In genomic region chr9:62341701-62342440, GRCm38 (mm10) we compare ENCODE assay signal across 8 mouse cellular contexts. TPM values are rescaled to one million over a fixed set of nuclear protein-coding genes. Genes with fewer than 3 reads are reported as not detected.
DNase-seq lines count a peak whose midpoint lies in the region; ATAC-seq and TF ChIP-seq lines count a peak whose summit lies in the region.

No protein-coding gene starts in this region.

- peak overlapping the region; percentile 77 for H3K4me2 ChIP-seq in hindbrain, embryonic 13.5 days
- H3K4me2 ChIP-seq in liver, embryonic 16.5 days (ENCODE audit: low read depth, low read length) = peak overlapping the region; percentile 98

- in situ Hi-C loops in ES-E14 (cut with MboI; ENCODE audit: low sequenced_read_pairs in 2 of 2, unreplicated experiment in 2 of 2) = no loop called here

- peak overlapping the region; percentile 92 to 99 for H3K4me3 ChIP-seq in ES-E14 (ENCODE audit: insufficient read depth in 1 of 2, low read depth in 1 of 2, low read length in 2 of 2, poor library complexity in 1 of 2, severe bottlenecking in 1 of 2)
- peak overlapping the region; percentile 87 for H3K4me3 ChIP-seq in hindbrain, embryonic 13.5 days
- peak overlapping the region; percentile 87 for H3K4me3 ChIP-seq in liver, embryonic 16.5 days (ENCODE audit: low read depth, low read length)

- peaks cover 5 to 8% of the 10 kb centered on the region in 2 experiments for H3K4me1 ChIP-seq in ES-E14 (ENCODE audit: control insufficient read depth in 2 of 2, insufficient read depth in 2 of 2, low read length in 2 of 2, poor library complexity in 1 of 2)
- peaks cover 38% of the 10 kb centered on the region for H3K4me1 ChIP-seq in hindbrain, embryonic 13.5 days (replicated peaks)
- peaks cover 29% of the 10 kb centered on the region for H3K4me1 ChIP-seq in liver, embryonic 16.5 days (ENCODE audit: control insufficient read depth, low read depth, low read length)

- H3K27me3 ChIP-seq in hindbrain, embryonic 13.5 days = no peaks in the 10 kb centered on the region
- peaks cover 9% of the 10 kb centered on the region for H3K27me3 ChIP-seq in liver, embryonic 16.5 days (ENCODE audit: control insufficient read depth, insufficient read depth, low read depth, low read length)

- WGBS in hindbrain, embryonic 13.5 days = under 1% methylated on average over 51 of the region's 54 CpGs
- WGBS in liver, embryonic 16.5 days (ENCODE audit: insufficient replicate concordance) = under 1% methylated on average over 52 of the region's 54 CpGs

- no peaks in the 10 kb centered on the region for H3K9me3 ChIP-seq in ES-E14 (ENCODE audit: control insufficient read depth, insufficient read depth, low read depth, low read length)
- no peaks in the 10 kb centered on the region for H3K9me3 ChIP-seq in hindbrain, embryonic 13.5 days
- H3K9me3 ChIP-seq in liver, embryonic 16.5 days (replicated peaks; ENCODE audit: control insufficient read depth, low read length) = no peaks in the 10 kb centered on the region

- no peak for DNase-seq in frontal cortex, adult 2 months (ENCODE audit: extremely low spot score in 1 of 2, low spot score in 1 of 2)
- DNase-seq in ES-E14 (ENCODE audit: low read depth, low spot score) = no peak
- DNase-seq in embryo, embryonic 9.5 days (ENCODE audit: extremely low spot score) = peak; percentile 61
- DNase-seq in retina, postnatal 1 day = peak; percentile 71
- DNase-seq in frontal cortex, postnatal 14 days (ENCODE audit: low spot score in 2 of 2) = no peak

- ATAC-seq in frontal cortex, adult (ENCODE audit: low TSS enrichment) = peak; percentile 5; the same call in 1 of the 2 replicates
- ATAC-seq in hindbrain, embryonic 13.5 days (ENCODE audit: low FRiP score) = peak; percentile 47; the same call in 1 of the 2 replicates
- no peak for ATAC-seq in liver, embryonic 16.5 days (ENCODE audit: low read depth)

- H3K9ac ChIP-seq in ES-E14 (ENCODE audit: insufficient read depth, low read depth, low read length, poor library complexity, severe bottlenecking) = peak overlapping the region; percentile 85
- H3K9ac ChIP-seq in hindbrain, embryonic 13.5 days = peak overlapping the region; percentile 99
- H3K9ac ChIP-seq in liver, embryonic 16.5 days (ENCODE audit: low read depth, low read length) = peak overlapping the region; percentile 91

- peak overlapping the region; percentile 55; the same call in 1 of the 2 replicates for H3K27ac ChIP-seq in ES-E14 (ENCODE audit: insufficient read depth, low read depth, low read length, poor library complexity, severe bottlenecking)
- H3K27ac ChIP-seq in hindbrain, embryonic 13.5 days = peak overlapping the region; percentile 100
- H3K27ac ChIP-seq in liver, embryonic 16.5 days (ENCODE audit: low read length) = peak overlapping the region; percentile 95

- no peaks in the 10 kb centered on the region for H3K36me3 ChIP-seq in ES-E14 (ENCODE audit: control insufficient read depth, insufficient read depth, low read length, poor library complexity, severe bottlenecking)
- H3K36me3 ChIP-seq in hindbrain, embryonic 13.5 days = no peaks in the 10 kb centered on the region
- H3K36me3 ChIP-seq in liver, embryonic 16.5 days (ENCODE audit: control insufficient read depth, insufficient read depth) = no peaks in the 10 kb centered on the region

TF ChIP-seq in ES-E14, 5 proteins besides CTCF, POLR2A, EP300 and RAD21:
- no peak for TF ChIP-seq MAFK (IDR thresholded peaks at IDR 0.05; ENCODE audit: insufficient read depth, low read depth, low read length)
- no peak for TF ChIP-seq ZNF384 (IDR thresholded peaks at IDR 0.05; ENCODE audit: low read depth, low read length)
- TF ChIP-seq ZC3H11A (IDR thresholded peaks at IDR 0.05; ENCODE audit: borderline replicate concordance, low read depth, low read length) = no peak

RNA-seq across cellular contexts. Expression of gene Anp32a, which starts 0.8 kb away (rescaled TPM):
- polyA plus RNA-seq in frontal cortex, adult 2 months (2012; rRNA removed) = 608 and 638 TPM in 2 replicates
- 93.5 and 96.0 TPM in 2 replicates for total RNA-seq in ES-E14 (2012; rRNA removed)
- polyA plus RNA-seq in hindbrain, embryonic 13.5 days (2015; fragmentation: Nextera tagmentation; extraction: Ambion mirVana) = 149 and 172 TPM in 2 replicates
- polyA plus RNA-seq in liver, embryonic 16.5 days (2015; fragmentation: Nextera tagmentation; extraction: Ambion mirVana) = 54.2 and 57.5 TPM in 2 replicates

RNA-seq across cellular contexts. Expression of gene Spesp1, which starts 59.9 kb away (rescaled TPM):
- polyA plus RNA-seq in frontal cortex, adult 2 months (2012; rRNA removed) = 0.04 TPM in 1 of 2 replicates, not detected in the other
- 2.1 and 2.5 TPM in 2 replicates for total RNA-seq in ES-E14 (2012; rRNA removed)
- not detected in 2 replicates for polyA plus RNA-seq in hindbrain, embryonic 13.5 days (2015; fragmentation: Nextera tagmentation; extraction: Ambion mirVana)
- not detected in 2 replicates for polyA plus RNA-seq in liver, embryonic 16.5 days (2015; fragmentation: Nextera tagmentation; extraction: Ambion mirVana)

Comparison
In these comparisons a context has a peak if more than half of its experiments do, and no peak if none do; other contexts are left out.
1. DNase-seq: peak in embryo, embryonic 9.5 days (single experiment) and retina, postnatal 1 day (single experiment); none in frontal cortex, adult 2 months (0 of 2), ES-E14 (single experiment) and frontal cortex, postnatal 14 days (0 of 2).
2. Peak in every context shown above with its lines, with median percentiles within 50 percentile points of each other: H3K27ac ChIP-seq, H3K4me3 ChIP-seq and H3K9ac ChIP-seq.